Mouse (Mus musculus) midbrain, embryonic 12.5 days (tissue): ENCODE results near the gene Ttc21a. TPM values are rescaled to one million over a fixed set of nuclear protein-coding genes. Genes with fewer than 3 reads are reported as not detected.
A peak's percentile ranks its signal among the peaks of the same experiment; 100 is the strongest.

Experiments
- ATAC-seq: fragments of 200-750 bp; cut with Nextera tagmentation; 2 replicates; pipeline ENCODE4 v1.8.0; 2017; ENCODE audit warnings: low read depth, moderate TSS enrichment, moderate library complexity; ENCODE audit not compliant: low FRiP score
- H3K27ac ChIP-seq: fragments of 300-500 bp; sonication (generic); replicated peaks from 2 replicates; pipeline ENCODE4 v1.5.1; 2016; ENCODE audit warnings: mild to moderate bottlenecking
- H3K27me3 ChIP-seq: fragments of 300-500 bp; sonication (generic); 2 replicates; pipeline ENCODE4 v1.6.1; 2016; ENCODE audit warnings: mild to moderate bottlenecking
- H3K36me3 ChIP-seq: fragments of 300-500 bp; sonication (generic); 2 replicates; pipeline ENCODE4 v1.6.1; 2016
- H3K4me1 ChIP-seq: fragments of 300-500 bp; sonication (generic); 2 replicates; pipeline ENCODE4 v1.6.1; 2016
- H3K4me2 ChIP-seq: fragments of 300-500 bp; sonication (generic); replicated peaks from 2 replicates; pipeline ENCODE4 v1.6.1; 2016; ENCODE audit warnings: mild to moderate bottlenecking, moderate library complexity
- H3K4me3 ChIP-seq: fragments of 300-500 bp; sonication (generic); 2 replicates; pipeline ENCODE4 v1.5.1; 2016; ENCODE audit warnings: mild to moderate bottlenecking
- H3K9ac ChIP-seq: fragments of 300-500 bp; sonication (generic); replicated peaks from 2 replicates; pipeline ENCODE4 v1.6.1; 2016; ENCODE audit warnings: mild to moderate bottlenecking, moderate library complexity
- H3K9me3 ChIP-seq: fragments of 300-500 bp; sonication (generic); 2 replicates; pipeline ENCODE4 v1.6.1; 2016; ENCODE audit warnings: mild to moderate bottlenecking
- WGBS: fragments of 180-500 bp; shearing (Covaris S2); methylation state at CpG from one replicate; pipeline ENCODE4 v1.1.7; 2016; 5-methylcytosine and 5-hydroxymethylcytosine counted together
- polyA plus RNA-seq: library from polyadenylated mRNA; unstranded; fragments of >200 nt; fragmentation: Nextera tagmentation; extraction: Ambion mirVana; gene quantifications from 2 replicates; pipeline ENCODE4 v1.2.1, GENCODE M21; 2016

Gene Ttc21a
- polyA plus RNA-seq, 1 experiment from 2014 or later = 0.22 TPM

- Histone ChIP-seq H3K4me1 (peaks cover 53% of the 10 kb centered on the region), H3K9ac (0 out of 2 replicates have a peak overlapping the region, but pooled peaks have one; percentile 2), H3K36me3 (no peaks in the 10 kb centered on the region), H3K4me2 (no peak overlapping the region), H3K27ac (no peak overlapping the region), H3K9me3 (no peaks in the 10 kb centered on the region), H3K4me3 (no peak overlapping the region), H3K27me3 (peaks cover 19% of the 10 kb centered on the region)
- no peak for ATAC-seq
- WGBS = 86% methylated on average over 6 of the region's 6 CpGs
Observed at GRCm38 (mm10) chr9:119978811-119979441, 41.5 kb downstream of the Ttc21a start.

- no peak overlapping the region for H3K4me2 ChIP-seq
- 60% methylated on average over 2 of the region's 2 CpGs for WGBS
- no peaks in the 10 kb centered on the region for H3K9me3 ChIP-seq
- ATAC-seq = no peak
- no peaks in the 10 kb centered on the region for H3K36me3 ChIP-seq
- H3K27ac ChIP-seq = no peak overlapping the region
- H3K9ac ChIP-seq = no peak overlapping the region
- peaks cover 58% of the 10 kb centered on the region for H3K4me1 ChIP-seq
- H3K4me3 ChIP-seq = no peak overlapping the region
- H3K27me3 ChIP-seq = peaks cover 27% of the 10 kb centered on the region
Observed at GRCm38 (mm10) chr9:119979749-119980148, 42.3 kb downstream of the Ttc21a start.

- H3K27ac ChIP-seq = peak overlapping the region; percentile 54
- no peak for ATAC-seq
Observed at GRCm38 (mm10) chr9:119980770-119981182, 43.4 kb downstream of the Ttc21a start.

DNA sequence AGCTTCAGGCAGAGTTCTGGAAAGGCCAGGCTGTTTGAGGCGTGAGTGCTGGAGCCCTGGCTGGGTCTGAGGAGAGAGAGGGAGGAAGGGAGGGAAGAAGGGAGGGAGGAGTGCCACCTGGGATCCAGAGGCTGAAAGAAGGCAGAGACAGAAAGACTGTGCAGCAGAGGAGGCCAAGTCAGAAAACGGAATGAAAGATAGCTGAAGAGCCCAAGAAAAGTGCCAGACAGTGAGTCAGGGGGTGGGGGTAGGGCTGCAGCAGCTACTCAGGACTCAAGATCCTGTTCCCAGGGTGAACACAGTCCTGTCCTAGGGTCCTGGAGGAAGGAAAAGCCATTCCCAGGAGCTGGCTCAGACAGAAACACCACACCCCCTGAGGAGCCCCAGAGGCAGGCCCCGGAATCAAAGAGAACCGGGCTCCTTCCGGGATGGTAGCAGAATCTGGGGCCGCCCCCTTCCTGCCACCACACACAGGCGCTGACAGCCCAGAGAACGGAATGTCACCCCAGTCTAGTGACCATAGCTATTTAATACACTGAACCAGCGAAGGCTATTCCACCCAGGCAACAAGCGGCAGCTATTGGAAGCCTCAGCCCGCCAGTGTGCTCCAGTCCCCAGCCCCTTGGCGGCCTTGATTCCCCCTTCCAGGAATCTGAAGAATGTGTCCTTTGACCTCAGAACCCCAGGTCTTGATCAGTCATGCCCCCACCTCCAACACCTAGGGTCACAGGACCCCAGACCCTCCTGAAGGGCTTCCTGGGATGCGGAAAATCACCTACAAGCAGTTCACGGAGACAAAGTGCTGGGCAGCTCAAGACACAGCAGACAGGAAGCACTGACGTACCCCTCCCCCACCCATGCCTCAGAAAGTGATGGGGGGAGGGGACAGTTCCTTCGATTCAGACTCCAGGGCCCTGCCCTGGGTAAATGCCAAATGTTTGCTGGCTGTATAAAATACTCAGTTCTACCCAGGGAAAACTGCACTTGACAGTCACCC, 44.1 kb downstream of the Ttc21a start:
- Histone ChIP-seq H3K4me3 (peak overlapping the region; percentile 26), H3K9ac (peak overlapping the region; percentile 28; the same call in 1 of the 2 replicates), H3K36me3 (no peaks in the 10 kb centered on the region), H3K27me3 (peaks cover 39% of the 10 kb centered on the region), H3K4me2 (peak overlapping the region; percentile 85), H3K4me1 (peaks cover 58% of the 10 kb centered on the region), H3K27ac (peak overlapping the region; percentile 54), H3K9me3 (no peaks in the 10 kb centered on the region)
- ATAC-seq = peak; percentile 20; the same call in 1 of the 2 replicates
- 2% methylated on average over 16 of the region's 16 CpGs for WGBS

More at GRCm38 (mm10) chr9:119980770-119981182, 43.4 kb downstream of the Ttc21a start:
- peak overlapping the region; percentile 85 for H3K4me2 ChIP-seq
- 4% methylated on average over 4 of the region's 4 CpGs for WGBS
- H3K9me3 ChIP-seq = no peaks in the 10 kb centered on the region
- H3K4me1 ChIP-seq = peaks cover 58% of the 10 kb centered on the region
- H3K36me3 ChIP-seq = no peaks in the 10 kb centered on the region
- H3K9ac ChIP-seq = peak overlapping the region; percentile 28; the same call in 1 of the 2 replicates
- H3K27me3 ChIP-seq = peaks cover 36% of the 10 kb centered on the region
- no peak overlapping the region for H3K4me3 ChIP-seq

DNA sequence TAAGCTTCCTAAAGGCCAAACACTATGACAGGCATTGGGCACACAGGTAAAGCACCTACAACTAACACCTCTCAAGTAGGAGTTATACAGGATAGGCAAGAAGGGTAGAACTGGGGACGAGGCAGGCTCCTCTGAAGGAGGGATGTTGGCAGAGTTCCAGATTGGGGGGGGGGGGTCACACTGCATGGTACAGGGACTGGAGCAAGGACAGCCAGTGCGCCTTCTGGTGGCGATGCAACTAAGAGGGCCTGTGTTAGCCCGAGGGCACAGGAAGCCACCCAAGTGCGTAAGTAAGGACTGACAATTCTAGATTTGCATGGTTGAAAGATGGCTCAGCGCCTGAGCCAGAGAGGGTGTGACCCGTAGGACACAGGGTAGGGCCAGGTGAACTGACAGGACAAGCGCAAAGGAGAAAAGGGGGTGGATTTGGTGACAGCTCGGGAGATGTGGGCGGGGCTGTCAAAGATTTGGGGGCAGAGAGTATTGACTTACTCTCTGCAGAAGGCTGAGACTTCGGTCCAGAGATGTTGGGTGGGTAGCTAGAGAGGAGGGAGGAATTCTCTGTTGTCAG, 44.9 kb downstream of the Ttc21a start:
- no peaks in the 10 kb centered on the region for H3K9me3 ChIP-seq
- H3K4me3 ChIP-seq = peak overlapping the region; percentile 57
- H3K27ac ChIP-seq = no peak overlapping the region
- H3K4me2 ChIP-seq = peak overlapping the region; percentile 85
- peaks cover 43% of the 10 kb centered on the region for H3K27me3 ChIP-seq
- H3K4me1 ChIP-seq = peaks cover 54% of the 10 kb centered on the region
- WGBS = 1% methylated on average over 11 of the region's 11 CpGs
- ATAC-seq = peak; percentile 20; the same call in 1 of the 2 replicates
- H3K9ac ChIP-seq = no peak overlapping the region
- no peaks in the 10 kb centered on the region for H3K36me3 ChIP-seq

DNA sequence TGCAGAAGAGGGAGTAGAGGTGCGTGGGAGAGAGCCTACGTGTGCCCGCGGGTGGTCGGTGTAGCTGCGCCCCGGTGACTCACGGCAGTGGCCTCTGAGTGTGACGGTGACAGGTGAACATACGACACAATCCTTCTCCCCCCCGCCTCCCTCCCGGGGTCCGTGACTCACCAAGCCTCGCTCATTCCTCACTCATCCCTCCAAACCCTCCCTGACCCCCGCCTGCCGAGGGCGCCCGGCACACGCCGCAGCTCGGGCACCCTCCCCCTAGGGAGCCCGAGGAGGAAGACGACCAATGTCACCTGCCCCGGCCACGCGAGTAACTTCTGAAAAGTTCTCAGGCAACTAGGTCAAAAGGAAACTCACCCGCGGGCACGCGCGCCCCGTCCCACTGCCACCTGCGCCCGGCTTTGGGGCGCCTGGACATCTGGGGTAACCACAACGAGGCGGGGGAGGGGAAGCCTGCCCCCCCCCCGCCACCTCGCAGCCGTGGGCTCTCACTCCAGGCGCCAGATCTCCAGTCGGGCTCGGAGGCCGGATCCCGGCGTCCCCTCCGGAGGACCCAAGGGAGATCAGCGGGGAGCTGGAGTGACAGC, 45.6 kb downstream of the Ttc21a start:
- H3K9ac ChIP-seq = peak overlapping the region; percentile 52

GRCm38 (mm10) chr9:119983585-119984535, 46.5 kb downstream of the Ttc21a start:
- Histone ChIP-seq H3K4me2 (peak overlapping the region; percentile 85), H3K9me3 (no peaks in the 10 kb centered on the region), H3K4me3 (peak overlapping the region; percentile 57), H3K27me3 (peaks cover 46% of the 10 kb centered on the region), H3K9ac (peak overlapping the region; percentile 52), H3K36me3 (no peaks in the 10 kb centered on the region), H3K27ac (no peak overlapping the region), H3K4me1 (peaks cover 40% of the 10 kb centered on the region)
- WGBS = under 1% methylated on average over 66 of the region's 79 CpGs
- ATAC-seq = peak; percentile 80

More for the DNA sequence above, 45.6 kb downstream of the Ttc21a start:
- Histone ChIP-seq H3K27me3 (peaks cover 46% of the 10 kb centered on the region), H3K9me3 (no peaks in the 10 kb centered on the region), H3K4me2 (peak overlapping the region; percentile 85), H3K4me1 (peaks cover 47% of the 10 kb centered on the region), H3K36me3 (no peaks in the 10 kb centered on the region), H3K4me3 (peak overlapping the region; percentile 57), H3K27ac (no peak overlapping the region)
- peak; percentile 31; the same call in 1 of the 2 replicates for ATAC-seq
- under 1% methylated on average over 47 of the region's 48 CpGs for WGBS

GRCm38 (mm10) chr9:119984536-119985011, 47.2 kb downstream of the Ttc21a start, which contains the start of gene Csrnp1:
Gene Csrnp1, minus strand, starts transcription at chr9:119984658.
- Histone ChIP-seq H3K9ac (peak within 1 kb of the TSS; percentile 52), H3K4me1 (peaks cover 40% of the 10 kb centered on the region), H3K27ac (no peak within 1 kb of the TSS), H3K4me3 (peak within 1 kb of the TSS; percentile 57), H3K4me2 (peak within 1 kb of the TSS; percentile 85), H3K9me3 (no peaks in the 10 kb centered on the region), H3K36me3 (no peaks in the 10 kb centered on the region), H3K27me3 (peaks cover 46% of the 10 kb centered on the region)
- ATAC-seq = no peak
- 5% methylated on average over 14 of the region's 14 CpGs for WGBS

- H3K27ac ChIP-seq = no peak overlapping the region
- H3K9me3 ChIP-seq = no peaks in the 10 kb centered on the region
- WGBS = 80% methylated on average over 10 of the region's 10 CpGs
- H3K4me1 ChIP-seq = peaks cover 33% of the 10 kb centered on the region
- no peak overlapping the region for H3K9ac ChIP-seq
- no peaks in the 10 kb centered on the region for H3K36me3 ChIP-seq
- peaks cover 46% of the 10 kb centered on the region for H3K27me3 ChIP-seq
- ATAC-seq = no peak
- no peak overlapping the region for H3K4me3 ChIP-seq
- H3K4me2 ChIP-seq = no peak overlapping the region
Observed at GRCm38 (mm10) chr9:119985881-119986574, 48.6 kb downstream of the Ttc21a start.

DNA sequence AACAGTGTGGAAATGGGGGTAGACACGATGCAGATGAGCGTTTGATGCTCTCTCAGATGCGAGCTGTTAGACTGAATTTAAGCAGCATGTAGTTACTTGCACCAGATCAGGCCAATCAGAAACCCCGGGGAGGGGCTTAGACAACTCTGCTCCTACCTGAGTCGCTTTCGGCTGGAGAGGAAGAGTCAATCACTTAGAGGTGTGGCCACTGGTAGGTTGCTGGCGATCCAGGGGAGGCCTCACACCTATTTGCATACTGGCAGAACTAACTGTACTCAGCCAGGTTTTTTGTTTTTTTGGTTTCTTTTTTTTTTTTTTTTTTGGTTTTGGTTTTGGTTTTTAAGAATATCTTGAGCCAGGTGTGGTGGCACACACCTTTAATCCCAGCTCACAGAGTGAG, 50.9 kb downstream of the Ttc21a start:
- Histone ChIP-seq H3K9me3 (no peaks in the 10 kb centered on the region), H3K9ac (no peak overlapping the region), H3K4me2 (no peak overlapping the region), H3K4me3 (no peak overlapping the region), H3K36me3 (no peaks in the 10 kb centered on the region), H3K27me3 (peaks cover 34% of the 10 kb centered on the region), H3K4me1 (peaks cover 11% of the 10 kb centered on the region; the same call in 1 of the 2 replicates), H3K27ac (no peak overlapping the region)
- no peak for ATAC-seq
- 54% methylated on average over 7 of the region's 7 CpGs for WGBS
